Mouse (Mus musculus) forebrain, embryonic 12.5 days (tissue): ENCODE results near the gene Pfas. TPM values are rescaled to one million over a fixed set of nuclear protein-coding genes. Genes with fewer than 3 reads are reported as not detected.
"Not testable (repeated sequence)": the region's sequence is repeated elsewhere in the genome, so short reads cannot be mapped to it uniquely, and the experiment has no call there.

Source experiments
- ATAC-seq: fragments of 200-750 bp; cut with Nextera tagmentation; 2 replicates; pipeline ENCODE4 v1.8.0; 2017; ENCODE audit warnings: moderate TSS enrichment; ENCODE audit not compliant: low FRiP score
- H3K27ac ChIP-seq: fragments of 300-500 bp; sonication (generic); 2 replicates; pipeline ENCODE4 v1.5.1; 2016; ENCODE audit warnings: mild to moderate bottlenecking
- H3K27me3 ChIP-seq: fragments of 300-500 bp; sonication (generic); 2 replicates; pipeline ENCODE4 v1.6.1; 2016; ENCODE audit warnings: mild to moderate bottlenecking
- H3K36me3 ChIP-seq: fragments of 300-500 bp; sonication (generic); replicated peaks from 2 replicates; pipeline ENCODE4 v1.6.1; 2016; ENCODE audit warnings: mild to moderate bottlenecking
- H3K4me1 ChIP-seq: fragments of 300-500 bp; sonication (generic); 2 replicates; pipeline ENCODE4 v1.6.1; 2016
- H3K4me2 ChIP-seq: fragments of 300-500 bp; sonication (generic); 2 replicates; pipeline ENCODE4 v1.6.1; 2016; ENCODE audit warnings: mild to moderate bottlenecking, moderate library complexity
- H3K4me3 ChIP-seq: fragments of 300-500 bp; sonication (generic); replicated peaks from 2 replicates; pipeline ENCODE4 v1.5.1; 2016; ENCODE audit warnings: mild to moderate bottlenecking
- H3K9ac ChIP-seq: fragments of 300-500 bp; sonication (generic); 2 replicates; pipeline ENCODE4 v1.6.1; 2016; ENCODE audit warnings: mild to moderate bottlenecking
- H3K9me3 ChIP-seq: fragments of 300-500 bp; sonication (generic); 2 replicates; pipeline ENCODE4 v1.6.1; 2016
- WGBS: fragments of 180-500 bp; shearing (Covaris S2); methylation state at CpG from one replicate; pipeline ENCODE4 v1.1.7; 2016; 5-methylcytosine and 5-hydroxymethylcytosine counted together
- polyA plus RNA-seq: library from polyadenylated mRNA; unstranded; fragments of >200 nt; fragmentation: Nextera tagmentation; extraction: Ambion mirVana; gene quantifications from 2 replicates; pipeline ENCODE4 v1.2.1, GENCODE M21; 2016

Pfas gene
- polyA plus RNA-seq, 1 experiment from 2014 or later: 35.4 TPM

GRCm38 (mm10) chr11:68963405-68963804, 44.9 kb downstream of the Pfas start:
- no peak overlapping the region for H3K9ac ChIP-seq
- peaks cover 11% of the 10 kb centered on the region for H3K27me3 ChIP-seq
- H3K4me2 ChIP-seq: no peak overlapping the region
- 79% methylated on average over 2 of the region's 2 CpGs for WGBS
- no peak overlapping the region for H3K4me3 ChIP-seq
- H3K9me3 ChIP-seq: no peaks in the 10 kb centered on the region
- no peak overlapping the region for H3K27ac ChIP-seq
- peaks cover 10% of the 10 kb centered on the region for H3K4me1 ChIP-seq
- no peak for ATAC-seq
- no peaks in the 10 kb centered on the region for H3K36me3 ChIP-seq

- H3K36me3 ChIP-seq, H3K9me3 ChIP-seq, H3K27ac ChIP-seq, H3K4me1 ChIP-seq, ATAC-seq, H3K9ac ChIP-seq, H3K4me2 ChIP-seq, H3K4me3 ChIP-seq: not testable (repeated sequence)
- peaks cover 16% of the 10 kb centered on the region for H3K27me3 ChIP-seq
- WGBS: 25% methylated on average over 11 of the region's 11 CpGs
Observed at GRCm38 (mm10) chr11:68962159-68962558, 46.1 kb downstream of the Pfas start.

- Histone ChIP-seq H3K9ac (no peak overlapping the region), H3K9me3 (no peaks in the 10 kb centered on the region), H3K4me2 (no peak overlapping the region), H3K36me3 (no peaks in the 10 kb centered on the region), H3K27me3 (peaks cover 18% of the 10 kb centered on the region), H3K27ac (no peak overlapping the region), H3K4me3 (no peak overlapping the region), H3K4me1 (no peaks in the 10 kb centered on the region)
- ATAC-seq: no peak
- WGBS: 83% methylated on average over 3 of the region's 3 CpGs
Observed at GRCm38 (mm10) chr11:68961596-68961995, 46.7 kb downstream of the Pfas start.

- Histone ChIP-seq H3K9ac (no peak overlapping the region), H3K27me3 (peaks cover 47% of the 10 kb centered on the region), H3K4me1 (peaks cover 21% of the 10 kb centered on the region), H3K4me2 (no peak overlapping the region), H3K27ac (no peak overlapping the region), H3K4me3 (no peak overlapping the region), H3K36me3 (no peaks in the 10 kb centered on the region), H3K9me3 (no peaks in the 10 kb centered on the region)
- ATAC-seq: no peak
- 82% methylated on average over 1 of the region's 1 CpGs for WGBS
Observed at GRCm38 (mm10) chr11:68957971-68958370, 50.3 kb downstream of the Pfas start.

- H3K4me2 ChIP-seq: no peak within 1 kb of the TSS
- no peak for ATAC-seq
- H3K9ac ChIP-seq: peak within 1 kb of the TSS; percentile 13; the same call in 1 of the 2 replicates
- H3K4me3 ChIP-seq: no peak within 1 kb of the TSS
- peaks cover 51% of the 10 kb centered on the region for H3K27me3 ChIP-seq
- no peaks in the 10 kb centered on the region for H3K36me3 ChIP-seq
- WGBS: 34% methylated on average over 8 of the region's 8 CpGs
- H3K4me1 ChIP-seq: peaks cover 21% of the 10 kb centered on the region
- no peaks in the 10 kb centered on the region for H3K9me3 ChIP-seq
- no peak within 1 kb of the TSS for H3K27ac ChIP-seq
Observed at GRCm38 (mm10) chr11:68957308-68957707, 51.0 kb downstream of the Pfas start, which contains the start of gene Arhgef15. Gene Arhgef15, minus strand, starts transcription at chr11:68957480.

DNA sequence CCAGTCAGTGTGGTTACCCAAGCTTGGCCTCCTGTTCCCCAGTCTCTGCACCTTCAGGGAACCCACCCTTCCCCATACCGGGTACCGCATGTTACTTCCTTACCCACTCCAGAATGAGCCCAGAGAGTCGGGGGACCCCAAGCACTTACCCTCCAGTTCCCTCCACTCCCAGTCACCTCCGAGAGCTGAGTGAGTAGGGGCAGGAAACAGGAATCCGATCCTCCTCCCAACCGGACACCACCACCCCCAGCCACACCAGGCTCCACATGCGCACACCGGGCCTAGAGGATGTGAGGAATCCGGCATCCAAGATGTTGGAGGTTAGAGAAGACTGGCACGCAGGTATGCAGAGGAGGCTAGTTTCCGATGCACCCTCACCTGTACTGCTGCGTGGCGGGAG, 51.6 kb downstream of the Pfas start:
- no peak overlapping the region for H3K4me3 ChIP-seq
- H3K36me3 ChIP-seq: no peaks in the 10 kb centered on the region
- H3K27me3 ChIP-seq: peaks cover 56% of the 10 kb centered on the region
- H3K4me2 ChIP-seq: no peak overlapping the region
- peaks cover 21% of the 10 kb centered on the region for H3K4me1 ChIP-seq
- no peak for ATAC-seq
- H3K9ac ChIP-seq: peak overlapping the region; percentile 13; the same call in 1 of the 2 replicates
- no peak overlapping the region for H3K27ac ChIP-seq
- 30% methylated on average over 13 of the region's 13 CpGs for WGBS
- H3K9me3 ChIP-seq: no peaks in the 10 kb centered on the region

GRCm38 (mm10) chr11:68956107-68956506, 52.2 kb downstream of the Pfas start:
- peaks cover 21% of the 10 kb centered on the region for H3K4me1 ChIP-seq
- H3K27ac ChIP-seq: no peak overlapping the region
- no peaks in the 10 kb centered on the region for H3K9me3 ChIP-seq
- WGBS: 51% methylated on average over 3 of the region's 3 CpGs
- peaks cover 62% of the 10 kb centered on the region for H3K27me3 ChIP-seq
- no peak overlapping the region for H3K4me3 ChIP-seq
- H3K36me3 ChIP-seq: no peaks in the 10 kb centered on the region
- H3K4me2 ChIP-seq: no peak overlapping the region
- H3K9ac ChIP-seq: peak overlapping the region; percentile 13; the same call in 1 of the 2 replicates
- ATAC-seq: no peak

- no peak overlapping the region for H3K27ac ChIP-seq
- peaks cover 21% of the 10 kb centered on the region for H3K4me1 ChIP-seq
- H3K9ac ChIP-seq: 0 out of 2 replicates have a peak overlapping the region, but pooled peaks have one; percentile 56
- H3K27me3 ChIP-seq: peaks cover 63% of the 10 kb centered on the region
- 58% methylated on average over 5 of the region's 5 CpGs for WGBS
- peak overlapping the region; percentile 64 for H3K4me2 ChIP-seq
- no peaks in the 10 kb centered on the region for H3K9me3 ChIP-seq
- H3K4me3 ChIP-seq: no peak overlapping the region
- no peak for ATAC-seq
- H3K36me3 ChIP-seq: no peaks in the 10 kb centered on the region
Observed at GRCm38 (mm10) chr11:68955473-68955872, 52.8 kb downstream of the Pfas start.

GRCm38 (mm10) chr11:68954408-68954807, 53.9 kb downstream of the Pfas start:
- H3K9me3 ChIP-seq: no peaks in the 10 kb centered on the region
- H3K4me1 ChIP-seq: peaks cover 21% of the 10 kb centered on the region
- H3K27ac ChIP-seq: no peak overlapping the region
- WGBS: 1% methylated on average over 17 of the region's 17 CpGs
- H3K4me3 ChIP-seq: peak overlapping the region; percentile 36
- peaks cover 66% of the 10 kb centered on the region for H3K27me3 ChIP-seq
- ATAC-seq: no peak
- H3K4me2 ChIP-seq: peak overlapping the region; percentile 64
- H3K36me3 ChIP-seq: no peaks in the 10 kb centered on the region
- H3K9ac ChIP-seq: peak overlapping the region; percentile 56

DNA sequence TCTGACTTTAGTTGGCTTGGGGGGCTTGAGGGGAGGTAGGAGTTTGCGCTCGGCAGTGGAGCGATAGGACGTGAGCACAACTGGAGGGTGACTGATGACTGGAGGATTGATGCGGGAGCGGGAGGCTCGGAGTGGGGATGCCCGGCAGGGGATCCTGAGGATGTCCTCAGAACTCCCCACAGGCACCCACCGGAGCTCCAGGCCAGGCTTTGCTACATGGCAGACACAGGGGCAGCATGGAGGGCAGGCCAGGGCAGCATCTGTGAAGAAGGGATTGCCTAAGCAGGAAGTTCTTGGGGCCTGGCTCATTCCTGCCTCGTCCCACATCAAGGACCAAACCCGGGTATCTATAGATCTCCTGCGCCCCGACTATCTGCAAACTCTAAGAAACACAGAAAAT, 54.4 kb downstream of the Pfas start:
- no peak for ATAC-seq
- H3K4me2 ChIP-seq: peak overlapping the region; percentile 64
- H3K36me3 ChIP-seq: no peaks in the 10 kb centered on the region
- H3K4me1 ChIP-seq: peaks cover 21% of the 10 kb centered on the region
- H3K27me3 ChIP-seq: peaks cover 66% of the 10 kb centered on the region
- H3K4me3 ChIP-seq: peak overlapping the region; percentile 36
- H3K9me3 ChIP-seq: no peaks in the 10 kb centered on the region
- 12% methylated on average over 13 of the region's 13 CpGs for WGBS
- H3K9ac ChIP-seq: no peak overlapping the region
- no peak overlapping the region for H3K27ac ChIP-seq

DNA sequence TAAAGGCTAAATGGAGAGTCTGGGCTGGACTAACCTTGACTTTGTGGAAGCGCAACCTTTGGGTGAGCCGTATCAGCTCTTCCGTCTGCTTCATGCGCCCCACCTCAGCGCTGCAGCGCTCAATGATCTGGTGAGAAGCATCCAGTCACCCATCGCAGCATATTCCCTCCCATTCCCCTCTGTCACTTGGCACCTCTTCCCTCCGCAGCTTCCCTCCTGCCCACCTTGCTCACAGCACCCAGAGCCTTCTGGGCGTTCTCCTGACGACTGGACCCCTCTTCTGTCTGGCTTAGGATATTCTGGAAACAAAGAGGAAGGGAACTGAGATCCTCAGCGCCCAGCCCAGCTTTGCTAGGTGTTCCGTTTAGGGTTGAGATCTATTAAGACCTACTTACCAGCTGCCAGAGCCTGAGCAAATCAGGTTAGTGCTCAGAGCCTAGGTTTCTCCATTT, 60.7 kb downstream of the Pfas start:
- H3K36me3 ChIP-seq: no peaks in the 10 kb centered on the region
- no peak overlapping the region for H3K27ac ChIP-seq
- peaks cover 37% of the 10 kb centered on the region for H3K27me3 ChIP-seq
- H3K4me2 ChIP-seq: peak overlapping the region; percentile 42
- H3K9ac ChIP-seq: no peak overlapping the region
- ATAC-seq: 0 out of 2 replicates have a peak, but pooled peaks have one; percentile 30
- 3% methylated on average over 12 of the region's 12 CpGs for WGBS
- H3K4me3 ChIP-seq: peak overlapping the region; percentile 25
- H3K4me1 ChIP-seq: no peaks in the 10 kb centered on the region; the same call in 1 of the 2 replicates
- H3K9me3 ChIP-seq: no peaks in the 10 kb centered on the region

DNA sequence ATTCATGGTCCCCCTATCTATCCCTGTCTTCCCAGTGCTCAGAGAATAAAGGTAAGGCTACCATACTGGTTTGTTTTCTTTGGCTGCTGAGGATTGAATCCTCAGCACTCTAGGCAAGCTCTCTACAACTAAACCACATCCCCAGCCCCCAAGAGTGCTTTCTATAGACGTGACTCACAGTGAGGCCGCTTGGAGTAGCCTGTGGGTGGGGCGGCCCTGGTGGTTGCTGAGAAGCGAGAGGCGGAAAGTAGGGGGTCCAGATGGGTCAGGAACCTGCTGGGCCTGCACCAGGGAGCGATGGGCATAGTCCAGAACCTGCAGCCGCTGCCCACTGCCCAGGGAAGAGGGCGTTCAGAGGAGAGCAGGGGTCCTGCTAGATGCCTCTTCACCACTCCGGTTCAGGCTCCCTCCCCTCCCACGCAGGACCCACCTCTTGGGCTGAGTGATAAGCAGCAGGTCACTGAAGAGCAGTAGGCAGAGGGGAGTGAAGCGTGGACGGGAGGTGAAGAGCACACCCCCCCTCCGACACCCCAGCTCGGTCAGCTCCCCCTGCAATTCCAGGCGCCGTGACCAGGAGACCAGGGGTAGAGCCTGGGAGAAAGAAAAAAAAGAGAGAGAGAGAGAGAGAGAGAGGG, 61.3 kb downstream of the Pfas start:
- 7% methylated on average over 16 of the region's 16 CpGs for whole genome bisulfite sequencing
- Histone ChIP-seq H3K36me3 (no peaks in the 10 kb centered on the region), H3K9ac (peak overlapping the region; percentile 8; the same call in 1 of the 2 replicates), H3K9me3 (no peaks in the 10 kb centered on the region), H3K4me1 (no peaks in the 10 kb centered on the region; the same call in 1 of the 2 replicates), H3K27ac (no peak overlapping the region), H3K4me2 (peak overlapping the region; percentile 42), H3K4me3 (peak overlapping the region; percentile 25), H3K27me3 (peaks cover 34% of the 10 kb centered on the region)
- no peak for ATAC-seq

DNA sequence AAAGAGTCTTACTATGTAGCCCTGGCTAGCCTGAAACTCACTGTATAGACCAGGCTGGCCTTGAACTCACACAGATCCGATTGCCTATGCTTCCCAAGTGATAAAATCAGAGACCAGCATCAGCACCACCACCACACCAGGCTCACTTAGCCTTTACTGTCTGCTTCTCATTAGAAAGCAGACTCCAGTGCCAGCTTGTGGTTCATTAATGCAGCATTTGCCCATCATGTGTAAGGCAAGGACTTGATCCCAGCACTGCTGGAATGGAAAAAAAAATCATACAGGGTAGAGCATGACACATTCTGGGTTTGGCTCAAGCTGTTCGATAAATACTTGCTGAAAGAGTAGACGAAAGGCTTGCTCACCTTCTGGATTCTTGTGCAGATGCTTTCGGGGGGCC, 62.3 kb downstream of the Pfas start:
- Histone ChIP-seq H3K4me2 (no peak overlapping the region), H3K36me3 (no peaks in the 10 kb centered on the region), H3K9ac (no peak overlapping the region), H3K27me3 (peaks cover 25% of the 10 kb centered on the region), H3K4me1 (no peaks in the 10 kb centered on the region; the same call in 1 of the 2 replicates), H3K27ac (no peak overlapping the region), H3K9me3 (no peaks in the 10 kb centered on the region), H3K4me3 (no peak overlapping the region)
- 87% methylated on average over 4 of the region's 4 CpGs for WGBS
- no peak for ATAC-seq
